Mouse (Mus musculus) limb, embryonic 15.5 days (tissue): ENCODE data around the gene Ibsp. TPM values are rescaled to one million over a fixed set of nuclear protein-coding genes. Genes with fewer than 3 reads are reported as not detected.
A peak's percentile ranks its signal among the peaks of the same experiment; 100 is the strongest.

Source experiments
- ATAC-seq: fragments of 200-750 bp; cut with Nextera tagmentation; 2 replicates; pipeline ENCODE4 v1.8.0; 2017; ENCODE audit warnings: low read depth, moderate TSS enrichment; ENCODE audit not compliant: insufficient number of reproducible peaks, low FRiP score, low TSS enrichment
- H3K27ac ChIP-seq: fragments of 300-500 bp; sonication (generic); 2 replicates; pipeline ENCODE4 v1.5.1; 2015; ENCODE audit warnings: moderate library complexity, mild to moderate bottlenecking, inconsistent platforms
- H3K27me3 ChIP-seq: fragments of 300-500 bp; sonication (generic); 2 replicates; pipeline ENCODE4 v1.6.1; 2015; ENCODE audit warnings: inconsistent platforms
- H3K36me3 ChIP-seq: fragments of 300-500 bp; sonication (generic); 2 replicates; pipeline ENCODE4 v1.6.1; 2015; ENCODE audit warnings: inconsistent platforms
- H3K4me1 ChIP-seq: fragments of 300-500 bp; sonication (generic); 2 replicates; pipeline ENCODE4 v1.6.1; 2015; ENCODE audit warnings: inconsistent platforms
- H3K4me2 ChIP-seq: fragments of 300-500 bp; sonication (generic); 2 replicates; pipeline ENCODE4 v1.6.1; 2015; ENCODE audit warnings: mild to moderate bottlenecking, inconsistent platforms
- H3K4me3 ChIP-seq: fragments of 300-500 bp; sonication (generic); 2 replicates; pipeline ENCODE4 v1.5.1; 2015; ENCODE audit warnings: mild to moderate bottlenecking, inconsistent platforms
- H3K9ac ChIP-seq: fragments of 300-500 bp; sonication (generic); 2 replicates; pipeline ENCODE4 v1.6.1; 2015; ENCODE audit warnings: inconsistent platforms
- H3K9me3 ChIP-seq: fragments of 300-500 bp; sonication (generic); 2 replicates; pipeline ENCODE4 v1.6.1; 2016; ENCODE audit warnings: inconsistent platforms
- WGBS: fragments of 180-500 bp; shearing (Covaris S2); methylation state at CpG from one replicate; pipeline ENCODE4 v1.1.7; 2015; 5-methylcytosine and 5-hydroxymethylcytosine counted together
- polyA plus RNA-seq: library from polyadenylated mRNA; unstranded; fragments of >200 nt; fragmentation: Nextera tagmentation; extraction: Ambion mirVana; gene quantifications from 2 replicates; pipeline ENCODE4 v1.2.1, GENCODE M21; 2015

Ibsp gene
- 275 and 459 TPM in 2 replicates for polyA plus RNA-seq

- no peaks in the 10 kb centered on the region for H3K4me1 ChIP-seq
- H3K4me3 ChIP-seq: no peak within 1 kb of the TSS
- WGBS: 56% methylated on average over 6 of the region's 6 CpGs
- H3K27ac ChIP-seq: no peak within 1 kb of the TSS
- no peak within 1 kb of the TSS for H3K9ac ChIP-seq
- H3K36me3 ChIP-seq: no peaks in the 10 kb centered on the region
- H3K27me3 ChIP-seq: no peaks in the 10 kb centered on the region
- no peak within 1 kb of the TSS for H3K4me2 ChIP-seq
- ATAC-seq: no peak
- no peaks in the 10 kb centered on the region for H3K9me3 ChIP-seq
Measured at GRCm38 (mm10) chr5:104298994-104299393, at the start of gene Ibsp. TSS of gene Ibsp (plus strand) at chr5:104299171.

- H3K27ac ChIP-seq: no peak overlapping the region
- no peaks in the 10 kb centered on the region for H3K27me3 ChIP-seq
- H3K9ac ChIP-seq: no peak overlapping the region
- 80% methylated on average over 5 of the region's 5 CpGs for WGBS
- no peaks in the 10 kb centered on the region for H3K4me1 ChIP-seq
- H3K9me3 ChIP-seq: no peaks in the 10 kb centered on the region
- no peak overlapping the region for H3K4me3 ChIP-seq
- no peak overlapping the region for H3K4me2 ChIP-seq
- no peak for ATAC-seq
- no peaks in the 10 kb centered on the region for H3K36me3 ChIP-seq
Measured at GRCm38 (mm10) chr5:104251811-104252210, 47.2 kb upstream of the Ibsp start.

GRCm38 (mm10) chr5:104256585-104256984 is 42.4 kb upstream of the Ibsp start:
- 56% methylated on average over 3 of the region's 3 CpGs for WGBS
- no peaks in the 10 kb centered on the region for H3K36me3 ChIP-seq
- no peak for ATAC-seq
- no peak overlapping the region for H3K9ac ChIP-seq
- H3K4me1 ChIP-seq: no peaks in the 10 kb centered on the region
- no peaks in the 10 kb centered on the region for H3K27me3 ChIP-seq
- H3K27ac ChIP-seq: no peak overlapping the region
- no peak overlapping the region for H3K4me2 ChIP-seq
- no peaks in the 10 kb centered on the region for H3K9me3 ChIP-seq
- H3K4me3 ChIP-seq: no peak overlapping the region

- ATAC-seq: no peak
- Histone ChIP-seq H3K9ac (no peak overlapping the region), H3K9me3 (no peaks in the 10 kb centered on the region), H3K4me1 (no peaks in the 10 kb centered on the region), H3K27ac (no peak overlapping the region), H3K27me3 (no peaks in the 10 kb centered on the region), H3K36me3 (no peaks in the 10 kb centered on the region), H3K4me2 (no peak overlapping the region), H3K4me3 (no peak overlapping the region)
- 76% methylated on average over 4 of the region's 4 CpGs for WGBS
Measured at GRCm38 (mm10) chr5:104261908-104262461, 37.0 kb upstream of the Ibsp start.

GRCm38 (mm10) chr5:104263014-104263776 is 35.8 kb upstream of the Ibsp start:
- no peak overlapping the region for H3K4me2 ChIP-seq
- 89% methylated on average over 13 of the region's 13 CpGs for WGBS
- H3K9me3 ChIP-seq: no peaks in the 10 kb centered on the region
- no peaks in the 10 kb centered on the region for H3K36me3 ChIP-seq
- no peak overlapping the region for H3K9ac ChIP-seq
- H3K4me1 ChIP-seq: no peaks in the 10 kb centered on the region
- no peak for ATAC-seq
- no peak overlapping the region for H3K4me3 ChIP-seq
- H3K27ac ChIP-seq: no peak overlapping the region
- no peaks in the 10 kb centered on the region for H3K27me3 ChIP-seq

GRCm38 (mm10) chr5:104294201-104294600 is 4.8 kb upstream of the Ibsp start:
- ATAC-seq: no peak
- H3K4me1 ChIP-seq: no peaks in the 10 kb centered on the region
- 55% methylated on average over 6 of the region's 6 CpGs for WGBS
- H3K9me3 ChIP-seq: no peaks in the 10 kb centered on the region
- H3K9ac ChIP-seq: no peak overlapping the region
- H3K27ac ChIP-seq: no peak overlapping the region
- H3K27me3 ChIP-seq: no peaks in the 10 kb centered on the region
- no peaks in the 10 kb centered on the region for H3K36me3 ChIP-seq
- H3K4me2 ChIP-seq: no peak overlapping the region
- H3K4me3 ChIP-seq: no peak overlapping the region

- no peak overlapping the region for H3K4me3 ChIP-seq
- H3K4me2 ChIP-seq: no peak overlapping the region
- H3K4me1 ChIP-seq: no peaks in the 10 kb centered on the region
- no peaks in the 10 kb centered on the region for H3K27me3 ChIP-seq
- H3K36me3 ChIP-seq: no peaks in the 10 kb centered on the region
- no peak overlapping the region for H3K9ac ChIP-seq
- ATAC-seq: no peak
- H3K27ac ChIP-seq: no peak overlapping the region
- H3K9me3 ChIP-seq: no peaks in the 10 kb centered on the region
- WGBS: 81% methylated on average over 1 of the region's 1 CpGs
Measured at GRCm38 (mm10) chr5:104314073-104314472, 15.1 kb downstream of the Ibsp start.

GRCm38 (mm10) chr5:104325029-104325428 is 26.1 kb downstream of the Ibsp start, which contains the start of gene Mepe:
TSS of gene Mepe (plus strand) at chr5:104325329.
- H3K9ac ChIP-seq: no peak within 1 kb of the TSS
- H3K4me3 ChIP-seq: no peak within 1 kb of the TSS
- WGBS: 84% methylated on average over 6 of the region's 6 CpGs
- no peak within 1 kb of the TSS for H3K4me2 ChIP-seq
- no peaks in the 10 kb centered on the region for H3K4me1 ChIP-seq
- no peaks in the 10 kb centered on the region for H3K36me3 ChIP-seq
- no peaks in the 10 kb centered on the region for H3K9me3 ChIP-seq
- ATAC-seq: no peak
- H3K27ac ChIP-seq: no peak within 1 kb of the TSS
- H3K27me3 ChIP-seq: no peaks in the 10 kb centered on the region

GRCm38 (mm10) chr5:104326884-104327283 is 27.9 kb downstream of the Ibsp start:
- no peak overlapping the region for H3K9ac ChIP-seq
- no peaks in the 10 kb centered on the region for H3K36me3 ChIP-seq
- H3K4me2 ChIP-seq: no peak overlapping the region
- no peak for ATAC-seq
- no peaks in the 10 kb centered on the region for H3K4me1 ChIP-seq
- H3K9me3 ChIP-seq: no peaks in the 10 kb centered on the region
- 67% methylated on average over 4 of the region's 4 CpGs for WGBS
- H3K27ac ChIP-seq: no peak overlapping the region
- 0 out of 2 replicates have a peak, but pooled peaks cover 3% of the 10 kb centered on the region for H3K27me3 ChIP-seq
- H3K4me3 ChIP-seq: no peak overlapping the region

GRCm38 (mm10) chr5:104327389-104327788 is 28.4 kb downstream of the Ibsp start:
- H3K27ac ChIP-seq: no peak overlapping the region
- no peak overlapping the region for H3K4me2 ChIP-seq
- H3K9ac ChIP-seq: no peak overlapping the region
- ATAC-seq: no peak
- H3K4me1 ChIP-seq: no peaks in the 10 kb centered on the region
- no peaks in the 10 kb centered on the region for H3K36me3 ChIP-seq
- 80% methylated on average over 8 of the region's 8 CpGs for WGBS
- H3K4me3 ChIP-seq: no peak overlapping the region
- 0 out of 2 replicates have a peak, but pooled peaks cover 3% of the 10 kb centered on the region for H3K27me3 ChIP-seq
- no peaks in the 10 kb centered on the region for H3K9me3 ChIP-seq

- no peaks in the 10 kb centered on the region for H3K9me3 ChIP-seq
- no peak for ATAC-seq
- no peak overlapping the region for H3K9ac ChIP-seq
Measured at GRCm38 (mm10) chr5:104327876-104328275, 28.9 kb downstream of the Ibsp start.

GRCm38 (mm10) chr5:104328317-104328850 is 29.4 kb downstream of the Ibsp start:
- Histone ChIP-seq H3K9me3 (no peaks in the 10 kb centered on the region), H3K9ac (no peak overlapping the region)

More at GRCm38 (mm10) chr5:104327876-104328275, 28.9 kb downstream of the Ibsp start:
- no peak overlapping the region for H3K27ac ChIP-seq
- H3K4me2 ChIP-seq: no peak overlapping the region
- no peaks in the 10 kb centered on the region for H3K4me1 ChIP-seq
- H3K4me3 ChIP-seq: no peak overlapping the region
- 0 out of 2 replicates have a peak, but pooled peaks cover 3% of the 10 kb centered on the region for H3K27me3 ChIP-seq
- H3K36me3 ChIP-seq: no peaks in the 10 kb centered on the region

More at GRCm38 (mm10) chr5:104328317-104328850, 29.4 kb downstream of the Ibsp start:
- Histone ChIP-seq H3K4me2 (no peak overlapping the region), H3K36me3 (no peaks in the 10 kb centered on the region), H3K27me3 (0 out of 2 replicates have a peak, but pooled peaks cover 3% of the 10 kb centered on the region), H3K27ac (no peak overlapping the region), H3K4me3 (no peak overlapping the region), H3K4me1 (no peaks in the 10 kb centered on the region)
- 71% methylated on average over 4 of the region's 4 CpGs for WGBS
- peak; percentile 40; the same call in 1 of the 2 replicates for ATAC-seq
